Mouse (Mus musculus) lung, postnatal 0 days (tissue): Measurements from ENCODE around the gene St3gal5. TPM values are rescaled to one million over a fixed set of nuclear protein-coding genes. Genes with fewer than 3 reads are reported as not detected.
A peak's percentile ranks its signal among the peaks of the same experiment; 100 is the strongest.

Experiments used
- ATAC-seq: fragments of 200-750 bp; cut with Nextera tagmentation; 2 replicates; pipeline ENCODE4 v1.8.0; 2017; ENCODE audit warnings: moderate library complexity
- DNase-seq: peaks from one replicate; pipeline ENCODE4 v3.0.0-alpha.2; 2016; ENCODE audit warnings: low spot score
- H3K27ac ChIP-seq: fragments of 300-500 bp; sonication (generic); 2 replicates; pipeline ENCODE4 v1.5.1; 2014; ENCODE audit warnings: antibody characterized with exemption, mild to moderate bottlenecking, low read length, mixed read lengths
- H3K27me3 ChIP-seq: fragments of 300-500 bp; sonication (generic); replicated peaks from 2 replicates; pipeline ENCODE4 v1.6.1; 2014; ENCODE audit warnings: low read length, mixed read lengths; ENCODE audit not compliant: insufficient read depth
- H3K36me3 ChIP-seq: fragments of 300-500 bp; sonication (generic); 2 replicates; pipeline ENCODE4 v1.6.1; 2014; ENCODE audit warnings: low read length, mixed read lengths; ENCODE audit not compliant: insufficient read depth
- H3K4me1 ChIP-seq: fragments of 300-500 bp; sonication (generic); 2 replicates; pipeline ENCODE4 v1.6.1; 2014; ENCODE audit warnings: antibody characterized with exemption, low read depth, low read length, mixed read lengths; ENCODE audit not compliant: insufficient read depth
- H3K4me2 ChIP-seq: fragments of 300-500 bp; sonication (generic); replicated peaks from 2 replicates; pipeline ENCODE4 v1.6.1; 2014; ENCODE audit warnings: low read depth, mild to moderate bottlenecking, low read length, moderate library complexity, mixed read lengths
- H3K4me3 ChIP-seq: fragments of 300-500 bp; sonication (generic); 2 replicates; pipeline ENCODE4 v1.5.1; 2014; ENCODE audit warnings: low read depth, low read length
- H3K9ac ChIP-seq: fragments of 300-500 bp; sonication (generic); replicated peaks from 2 replicates; pipeline ENCODE4 v1.6.1; 2014; ENCODE audit warnings: low read depth, mild to moderate bottlenecking
- H3K9me3 ChIP-seq: fragments of 300-500 bp; sonication (generic); 2 replicates; pipeline ENCODE4 v1.6.1; 2016; ENCODE audit warnings: low read length, mixed read lengths
- CTCF ChIP-seq: IDR thresholded peaks from 2 replicates; pipeline ENCODE4 v1.5.1; 2016; ENCODE audit warnings: antibody characterized with exemption, mild to moderate bottlenecking
- EP300 ChIP-seq: IDR thresholded peaks from 2 replicates; pipeline ENCODE4 v1.6.1; 2016; ENCODE audit warnings: antibody characterized with exemption, mild to moderate bottlenecking, control low read depth
- WGBS: fragments of 180-500 bp; shearing (Covaris S2); extraction: QIAGEN DNeasy Blood & Tissue Kit; methylation state at CpG from one replicate; pipeline ENCODE4 v1.1.7; 2014; 5-methylcytosine and 5-hydroxymethylcytosine counted together
- polyA plus RNA-seq: library from polyadenylated mRNA; unstranded; fragments of >200 nt; fragmentation: Nextera tagmentation; extraction: Ambion mirVana; gene quantifications from 2 replicates; pipeline ENCODE4 v1.2.1, GENCODE M21; 2015

The St3gal5 gene
- 38.9 and 42.4 TPM in 2 replicates for polyA plus RNA-seq

DNA sequence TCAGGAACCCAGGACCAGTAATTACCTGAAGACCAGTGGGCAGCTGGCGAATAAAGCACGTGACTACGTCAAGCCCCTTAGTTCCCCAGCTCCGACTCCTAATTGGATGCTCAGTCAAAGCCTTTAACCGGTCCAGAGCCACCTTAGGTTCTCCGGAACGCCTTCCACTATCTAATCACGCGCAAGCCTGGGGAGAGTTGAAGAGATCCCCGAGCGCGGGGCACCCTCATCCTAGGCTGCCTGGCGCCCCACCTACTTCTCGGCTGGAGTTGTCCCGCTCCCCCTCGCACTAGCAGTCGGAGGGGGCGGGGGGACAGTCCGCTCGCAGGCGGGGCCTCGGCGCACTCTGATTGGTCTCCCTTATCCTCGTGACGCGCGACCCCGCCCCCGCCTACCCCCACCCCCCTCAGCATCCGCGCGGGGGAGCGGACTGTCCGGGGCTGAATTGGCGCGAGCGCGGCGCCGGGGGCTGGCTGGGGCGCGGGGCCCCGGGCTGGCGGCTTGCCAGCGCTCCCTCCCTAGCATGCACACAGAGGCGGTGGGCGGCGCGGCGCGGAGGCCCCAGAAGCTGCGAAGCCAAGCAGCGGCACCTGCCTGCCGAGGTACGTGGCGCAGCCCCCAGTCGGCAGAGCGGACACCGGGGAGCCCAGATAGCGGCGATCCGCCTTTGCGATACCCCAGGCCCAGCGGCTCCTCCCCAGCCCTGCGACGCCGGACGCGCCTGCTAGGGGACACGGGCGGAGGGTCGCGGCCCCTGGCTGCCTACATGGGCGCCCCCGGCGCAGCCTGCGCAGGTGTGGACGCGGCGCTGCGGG is at the start of gene St3gal5:
St3gal5 (plus strand) TSS at position 412 of the 815 bp plus-strand sequence.
- Histone ChIP-seq H3K4me3 (peak within 1 kb of the TSS; percentile 72), H3K27ac (peak within 1 kb of the TSS; percentile 54; the same call in 1 of the 2 replicates), H3K27me3 (no peaks in the 10 kb centered on the region), H3K4me1 (peaks cover 9% of the 10 kb centered on the region; the same call in 1 of the 2 replicates), H3K9ac (peak within 1 kb of the TSS; percentile 52), H3K4me2 (peak within 1 kb of the TSS; percentile 100), H3K9me3 (no peaks in the 10 kb centered on the region), H3K36me3 (no peaks in the 10 kb centered on the region)
- TF ChIP-seq CTCF (peak; percentile 57), EP300 (no peak)
- under 1% methylated on average over 67 of the region's 81 CpGs for WGBS
- ATAC-seq (peak; percentile 94), DNase-seq (peak; percentile 93)

DNA sequence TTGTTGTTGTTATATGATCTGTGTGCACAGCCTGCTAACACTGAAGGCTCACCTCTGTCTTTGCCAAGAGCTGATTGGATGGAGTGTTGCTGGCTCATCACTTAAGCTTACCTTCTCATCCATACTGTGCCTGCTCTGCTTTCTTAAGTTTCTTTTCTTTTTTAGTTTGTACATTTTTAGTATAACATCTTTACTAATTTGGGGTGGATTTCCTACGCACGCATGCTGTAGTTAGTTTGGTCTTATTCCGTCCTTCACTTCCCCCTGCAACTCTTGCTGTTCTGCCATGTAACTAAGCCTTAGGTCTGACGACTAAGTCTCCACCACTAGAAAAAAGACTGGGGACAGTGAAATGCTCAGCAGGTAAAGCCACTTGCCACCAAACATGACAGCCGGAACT is 48.7 kb upstream of the St3gal5 start:
- no peak for TF ChIP-seq EP300
- no peak for ATAC-seq
- WGBS = 86% methylated on average over 5 of the region's 5 CpGs
- Histone ChIP-seq H3K27me3 (no peaks in the 10 kb centered on the region), H3K9ac (no peak overlapping the region), H3K9me3 (no peaks in the 10 kb centered on the region), H3K36me3 (no peaks in the 10 kb centered on the region), H3K27ac (no peak overlapping the region), H3K4me2 (no peak overlapping the region), H3K4me1 (no peaks in the 10 kb centered on the region), H3K4me3 (no peak overlapping the region)
- DNase-seq = no peak

DNA sequence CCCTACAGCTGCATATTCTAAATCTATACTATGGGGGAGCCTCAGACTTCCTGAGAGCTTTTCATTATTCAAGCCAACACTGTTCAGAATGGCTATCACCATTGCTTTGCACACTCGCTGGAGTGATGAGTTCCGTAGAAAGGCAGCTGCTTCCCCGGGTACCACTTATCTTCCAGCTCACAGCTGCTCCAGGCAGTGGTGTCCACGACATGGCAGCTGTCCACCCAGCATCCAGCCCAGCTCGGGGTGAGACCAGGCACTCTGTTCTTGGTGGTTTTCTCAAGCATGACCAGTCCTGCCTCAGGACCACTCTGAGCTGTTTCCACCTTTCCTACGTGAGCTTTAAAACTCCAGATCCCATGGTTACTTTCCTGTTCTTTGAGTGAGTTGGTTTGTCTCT is 47.5 kb upstream of the St3gal5 start:
- Histone ChIP-seq H3K27me3 (no peaks in the 10 kb centered on the region), H3K36me3 (no peaks in the 10 kb centered on the region), H3K27ac (no peak overlapping the region), H3K4me1 (no peaks in the 10 kb centered on the region), H3K4me2 (no peak overlapping the region), H3K9me3 (no peaks in the 10 kb centered on the region), H3K4me3 (no peak overlapping the region), H3K9ac (no peak overlapping the region)
- DNase-seq (no peak), ATAC-seq (no peak)
- no peak for TF ChIP-seq EP300
- no peak for TF ChIP-seq CTCF
- WGBS = 56% methylated on average over 6 of the region's 6 CpGs

DNA sequence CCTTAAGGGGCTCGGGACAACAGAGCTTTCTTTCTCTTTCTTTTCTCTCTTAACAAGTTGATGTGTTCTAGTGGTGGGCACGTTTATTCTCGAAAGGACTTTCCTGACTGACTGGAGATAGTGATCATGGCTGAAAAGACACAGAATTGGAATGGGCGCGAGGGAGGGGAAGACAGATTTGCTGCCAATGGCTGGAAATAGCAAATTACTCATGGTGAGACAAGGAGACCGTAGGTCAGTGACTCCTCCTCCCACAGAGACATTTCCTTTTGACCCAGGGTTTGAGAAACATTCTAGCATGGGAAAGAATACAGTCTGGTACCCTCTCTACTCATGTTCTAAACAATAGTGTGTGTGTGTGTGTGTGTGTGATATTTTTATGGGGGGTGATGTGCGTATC is 46.6 kb upstream of the St3gal5 start:
- WGBS = 33% methylated on average over 7 of the region's 7 CpGs

DNA sequence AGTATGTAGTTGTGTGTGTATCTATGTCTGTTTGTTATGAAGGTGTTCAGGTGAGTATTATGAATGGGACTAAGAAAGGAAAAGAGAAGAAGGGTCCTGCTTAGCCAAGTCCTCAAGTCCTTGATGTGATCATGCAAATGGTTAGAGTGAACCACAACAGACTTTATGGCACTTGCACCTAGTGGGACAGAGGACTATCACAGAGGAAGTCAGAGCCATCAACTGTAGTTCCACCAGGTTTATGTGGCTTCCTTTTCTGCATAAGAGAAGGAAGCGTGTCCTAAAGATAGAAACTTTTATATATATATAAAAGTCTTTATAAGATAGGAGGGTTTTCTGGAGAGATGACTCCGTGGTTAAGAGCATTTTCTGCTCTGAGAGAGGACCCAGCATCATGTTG is 46.1 kb upstream of the St3gal5 start:
- Histone ChIP-seq H3K27me3 (no peaks in the 10 kb centered on the region), H3K9me3 (no peaks in the 10 kb centered on the region), H3K27ac (no peak overlapping the region), H3K4me2 (no peak overlapping the region), H3K9ac (no peak overlapping the region), H3K36me3 (no peaks in the 10 kb centered on the region), H3K4me3 (no peak overlapping the region), H3K4me1 (no peaks in the 10 kb centered on the region)
- TF ChIP-seq CTCF = no peak
- TF ChIP-seq EP300 = no peak
- DNase-seq (no peak), ATAC-seq (no peak)
- WGBS = 72% methylated on average over 2 of the region's 2 CpGs

More for the DNA sequence above, 46.6 kb upstream of the St3gal5 start:
- Histone ChIP-seq H3K4me2 (no peak overlapping the region; the same call in 1 of the 2 replicates), H3K27ac (no peak overlapping the region), H3K9ac (no peak overlapping the region), H3K4me3 (no peak overlapping the region), H3K9me3 (no peaks in the 10 kb centered on the region), H3K36me3 (no peaks in the 10 kb centered on the region), H3K4me1 (no peaks in the 10 kb centered on the region), H3K27me3 (no peaks in the 10 kb centered on the region)
- DNase-seq (no peak), ATAC-seq (no peak)
- TF ChIP-seq CTCF = no peak
- TF ChIP-seq EP300 = no peak

DNA sequence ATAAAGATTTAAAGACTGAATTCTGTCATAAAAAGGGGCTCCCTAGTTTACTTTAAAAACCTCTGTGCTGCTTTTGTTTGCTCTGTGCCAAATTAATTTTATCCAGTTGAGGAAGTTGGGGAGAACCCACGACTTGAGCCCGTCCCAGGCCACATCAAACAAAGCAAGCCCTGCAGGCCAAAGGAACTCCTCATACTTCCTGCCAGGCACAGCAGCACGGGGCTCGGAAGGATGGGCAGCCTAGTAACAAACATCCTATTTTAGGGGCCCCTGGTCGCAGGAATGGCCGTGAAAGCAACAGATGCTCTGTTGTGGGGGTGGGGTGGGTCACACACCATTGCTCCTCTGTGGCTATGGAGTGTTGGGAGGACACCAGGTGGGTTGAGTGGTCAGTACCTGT is 45.6 kb upstream of the St3gal5 start:
- Histone ChIP-seq H3K4me1 (no peaks in the 10 kb centered on the region), H3K4me2 (no peak overlapping the region), H3K36me3 (no peaks in the 10 kb centered on the region), H3K27me3 (no peaks in the 10 kb centered on the region), H3K9me3 (no peaks in the 10 kb centered on the region), H3K27ac (no peak overlapping the region), H3K4me3 (no peak overlapping the region), H3K9ac (no peak overlapping the region)
- DNase-seq (peak; percentile 9), ATAC-seq (peak; percentile 41; the same call in 1 of the 2 replicates)
- 42% methylated on average over 6 of the region's 6 CpGs for WGBS
- no peak for TF ChIP-seq EP300
- no peak for TF ChIP-seq CTCF
